Mouse (Mus musculus): ENCODE results near the gene Tgfbi.

DNA sequence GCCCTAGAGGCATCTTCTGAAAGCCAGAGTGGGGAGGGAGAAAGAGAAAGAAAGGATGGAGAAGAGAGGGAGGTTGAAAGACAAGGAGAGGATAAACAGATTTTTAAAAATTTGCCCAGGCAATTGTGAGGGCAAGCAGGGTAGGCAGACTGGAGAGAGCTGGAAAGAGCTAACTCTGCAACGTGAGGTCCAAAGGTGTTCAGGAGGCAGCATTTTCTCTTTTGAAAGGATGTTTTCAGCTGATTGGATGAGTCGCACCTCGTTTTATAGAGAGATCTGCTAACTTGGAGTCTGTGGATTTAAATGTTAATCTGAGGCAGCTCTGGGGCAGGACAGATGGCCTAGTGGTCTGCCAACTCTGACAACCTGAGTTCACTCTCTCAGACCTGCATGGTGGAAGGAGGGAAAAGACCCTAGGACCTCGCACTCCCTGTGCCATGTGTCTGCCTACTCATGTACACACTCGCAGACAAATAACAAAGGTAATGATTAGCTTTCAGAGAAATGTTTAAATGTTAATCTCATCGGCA is 49.4 kb upstream of the Tgfbi start:
- TF ChIP-seq CTCF (IDR thresholded peaks at IDR 0.05; ENCODE audit: low read depth): no peak
- no peak for TF ChIP-seq EP300 (IDR thresholded peaks at IDR 0.05; ENCODE audit: low read depth)
